Mouse (Mus musculus) embryonic fibroblast, embryonic 13.5 days (primary cell): ENCODE measurements around the gene Tfap2d. TPM values are rescaled to one million over a fixed set of nuclear protein-coding genes. Genes with fewer than 3 reads are reported as not detected.

Experiments used
- H3K27ac ChIP-seq: 2 replicates; pipeline ENCODE4 v1.5.1; 2012; ENCODE audit warnings: low read length, control low read depth, inconsistent platforms; ENCODE audit not compliant: insufficient read depth
- H3K4me1 ChIP-seq: 2 replicates; pipeline ENCODE4 v1.6.1; 2011; ENCODE audit warnings: low read length; ENCODE audit not compliant: control insufficient read depth, insufficient read depth
- H3K4me3 ChIP-seq: 2 replicates; pipeline ENCODE4 v1.5.1; 2011; ENCODE audit warnings: mild to moderate bottlenecking, control low read depth, low read length; ENCODE audit not compliant: insufficient read depth
- CTCF ChIP-seq: IDR thresholded peaks from 2 replicates; pipeline ENCODE4 v1.5.1; 2011; ENCODE audit warnings: mild to moderate bottlenecking, control low read depth, low read length, moderate library complexity, borderline replicate concordance; ENCODE audit not compliant: insufficient read depth
- POLR2A ChIP-seq: IDR thresholded peaks from 2 replicates; pipeline ENCODE4 v1.6.1; 2011; ENCODE audit warnings: low read depth, mild to moderate bottlenecking, control low read depth, low read length, moderate library complexity
- polyA plus RNA-seq: library from polyadenylated mRNA; stranded (reverse); fragments of >200 nt; gene quantifications from 2 replicates; pipeline ENCODE4 v1.2.4, GENCODE M21; 2011; ENCODE audit warnings: low read depth; ENCODE audit not compliant: missing spikeins, insufficient read length

Gene Tfap2d
- polyA plus RNA-seq, 1 experiment, result not detected

DNA sequence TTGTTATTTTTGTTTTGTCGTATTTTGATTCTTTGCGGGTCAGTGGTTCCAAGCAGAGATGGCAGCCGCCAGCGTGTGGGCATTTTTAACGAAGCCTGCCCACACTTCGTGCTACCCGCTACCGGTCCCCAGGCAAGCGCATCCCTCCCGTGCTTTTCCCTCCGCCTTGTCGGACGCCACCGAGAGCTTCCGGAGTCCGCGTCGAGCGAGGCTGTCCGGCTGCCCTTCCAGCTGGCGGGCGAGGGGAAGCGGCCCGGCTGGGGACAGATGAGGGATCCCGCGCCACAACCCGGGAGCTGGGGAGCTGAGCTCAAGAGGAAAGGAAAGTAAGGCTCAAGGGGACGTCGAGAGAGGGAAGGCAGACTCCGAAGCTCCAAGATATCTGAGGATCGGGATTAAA lies 107.0 kb downstream of the Tfap2d start:
- Histone ChIP-seq H3K4me1 (no peaks in the 10 kb centered on the region), H3K27ac (no peak overlapping the region), H3K4me3 (peak overlapping the region; percentile 33)
- no peak for TF ChIP-seq POLR2A
- no peak for TF ChIP-seq CTCF

GRCm38 (mm10) chr1:19210215-19211032 lies 107.6 kb downstream of the Tfap2d start:
- Histone ChIP-seq H3K4me3 (peak overlapping the region; percentile 33), H3K27ac (no peak overlapping the region), H3K4me1 (no peaks in the 10 kb centered on the region)
- TF ChIP-seq POLR2A (no peak), CTCF (no peak)

- H3K4me1 ChIP-seq, result no peaks in the 10 kb centered on the region
- H3K4me3 ChIP-seq, result no peak overlapping the region
- TF ChIP-seq CTCF (no peak), POLR2A (no peak)
- no peak overlapping the region for H3K27ac ChIP-seq
Observed at GRCm38 (mm10) chr1:19211033-19211405, 108.2 kb downstream of the Tfap2d start.

- Histone ChIP-seq H3K4me3 (no peak overlapping the region), H3K4me1 (no peaks in the 10 kb centered on the region), H3K27ac (no peak overlapping the region)
- TF ChIP-seq CTCF (no peak), POLR2A (no peak)
Observed at GRCm38 (mm10) chr1:19211546-19212154, 108.8 kb downstream of the Tfap2d start.

DNA sequence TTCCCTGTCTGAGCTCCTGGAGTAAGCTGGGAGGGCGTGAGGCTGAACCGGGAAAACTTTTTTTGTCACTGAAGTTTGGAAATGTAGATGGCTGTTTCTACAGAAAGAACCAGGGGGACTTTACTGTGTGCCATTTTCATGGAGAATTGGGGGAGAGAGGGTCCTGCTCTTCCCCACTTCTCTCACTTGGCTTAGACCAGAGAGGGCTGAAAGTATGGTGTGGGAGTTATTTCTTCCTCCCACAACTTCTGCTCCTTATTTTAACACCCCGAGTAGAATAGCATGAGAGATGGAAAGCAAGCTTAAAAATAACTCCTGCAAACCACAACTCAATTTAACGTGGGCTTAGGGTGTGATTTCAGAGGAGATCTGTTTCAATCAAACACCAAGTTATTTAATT lies 109.9 kb downstream of the Tfap2d start:
- H3K27ac ChIP-seq, result no peak overlapping the region
- H3K4me3 ChIP-seq, result peak overlapping the region; percentile 4; the same call in 1 of the 2 replicates
- TF ChIP-seq POLR2A, result no peak
- no peak for TF ChIP-seq CTCF
- no peaks in the 10 kb centered on the region for H3K4me1 ChIP-seq

GRCm38 (mm10) chr1:19213171-19213570 lies 110.3 kb downstream of the Tfap2d start:
- Histone ChIP-seq H3K4me3 (peak overlapping the region; percentile 4; the same call in 1 of the 2 replicates), H3K4me1 (no peaks in the 10 kb centered on the region), H3K27ac (no peak overlapping the region)
- no peak for TF ChIP-seq POLR2A
- no peak for TF ChIP-seq CTCF

DNA sequence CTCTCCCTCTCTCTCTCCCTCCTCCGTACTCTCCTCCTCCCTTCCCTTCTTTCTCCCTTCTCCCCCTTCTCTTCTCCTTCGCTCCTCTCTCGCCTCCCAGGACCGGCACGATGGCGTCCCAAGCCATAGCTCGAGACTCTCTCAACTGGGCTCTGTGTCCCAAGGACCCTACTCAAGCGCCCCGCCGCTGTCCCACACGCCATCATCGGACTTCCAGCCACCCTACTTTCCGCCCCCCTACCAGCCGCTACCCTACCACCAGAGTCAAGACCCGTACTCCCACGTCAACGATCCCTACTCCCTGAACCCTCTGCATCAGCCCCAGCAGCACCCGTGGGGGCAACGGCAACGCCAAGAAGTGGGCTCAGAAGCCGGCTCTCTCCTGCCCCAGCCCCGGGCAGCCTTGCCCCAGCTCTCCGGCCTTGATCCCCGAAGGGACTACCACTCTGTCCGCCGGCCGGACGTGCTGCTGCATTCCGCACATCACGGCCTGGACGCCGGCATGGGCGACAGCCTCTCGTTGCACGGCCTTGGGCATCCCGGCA lies 111.1 kb downstream of the Tfap2d start:
- no peaks in the 10 kb centered on the region for H3K4me1 ChIP-seq
- H3K27ac ChIP-seq, result no peak overlapping the region
- TF ChIP-seq CTCF (no peak), POLR2A (no peak)
- no peak overlapping the region for H3K4me3 ChIP-seq

Other genes with a start within 250 kb of the Tfap2d start
- gene Tfap2b, start 105.9 kb downstream of the Tfap2d start, polyA plus RNA-seq, result 1.7 and 4.8 TPM in 2 replicates